Mouse (Mus musculus) embryo, embryonic 11 days (tissue): ENCODE data around the gene Gm3055.
"Not testable (repeated sequence)": the region's sequence is repeated elsewhere in the genome, so short reads cannot be mapped to it uniquely, and the experiment has no call there.

Source experiments
- DNase-seq: peaks from one replicate; pipeline ENCODE4 v3.0.0-alpha.2; 2015

Gm3055 gene

DNA sequence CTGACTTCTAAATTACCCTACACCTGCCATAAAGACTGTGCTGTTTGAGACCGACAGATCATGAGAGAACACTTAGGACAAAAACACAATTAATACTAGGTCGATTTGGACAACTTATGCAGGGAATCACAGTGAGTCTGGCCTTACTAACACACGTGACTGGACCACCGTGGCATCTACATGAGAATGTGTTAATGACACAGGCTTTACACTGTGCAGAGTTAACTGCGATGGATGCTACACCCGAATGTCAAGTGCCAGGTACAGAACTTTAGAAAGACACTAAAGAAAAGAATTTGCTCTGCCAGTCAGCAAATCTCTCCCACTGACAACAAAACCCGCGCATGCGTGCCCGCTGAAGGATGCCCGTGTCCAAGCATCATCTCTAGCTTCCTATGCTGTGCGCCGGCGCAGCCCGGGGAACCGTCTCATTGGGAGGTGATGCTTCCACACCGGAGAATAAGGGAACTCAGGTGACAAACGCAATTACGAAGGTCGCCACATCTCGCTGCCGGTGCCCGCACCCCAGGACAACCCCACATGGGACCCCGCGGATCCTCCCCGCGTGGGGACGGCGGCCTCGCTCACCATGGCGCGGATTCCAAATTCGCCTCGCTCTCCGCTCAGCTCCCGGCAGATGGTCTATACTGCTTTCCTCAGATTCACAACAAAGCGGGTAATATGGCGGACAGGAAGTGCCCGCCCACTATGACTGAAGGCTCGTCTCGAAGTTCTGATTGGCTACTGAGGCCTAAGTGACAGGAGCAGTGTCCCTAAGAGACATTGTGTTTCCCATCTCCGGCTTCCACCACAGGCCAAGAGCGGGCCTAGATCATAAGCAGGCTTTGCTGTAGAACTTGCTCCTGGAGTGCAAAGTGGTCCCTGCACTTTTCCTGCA lies at the start of gene Gm3055:
Gm3055 (minus strand) TSS at position 656 of the 898 bp plus-strand sequence.
- DNase-seq, result not testable (repeated sequence)

DNA sequence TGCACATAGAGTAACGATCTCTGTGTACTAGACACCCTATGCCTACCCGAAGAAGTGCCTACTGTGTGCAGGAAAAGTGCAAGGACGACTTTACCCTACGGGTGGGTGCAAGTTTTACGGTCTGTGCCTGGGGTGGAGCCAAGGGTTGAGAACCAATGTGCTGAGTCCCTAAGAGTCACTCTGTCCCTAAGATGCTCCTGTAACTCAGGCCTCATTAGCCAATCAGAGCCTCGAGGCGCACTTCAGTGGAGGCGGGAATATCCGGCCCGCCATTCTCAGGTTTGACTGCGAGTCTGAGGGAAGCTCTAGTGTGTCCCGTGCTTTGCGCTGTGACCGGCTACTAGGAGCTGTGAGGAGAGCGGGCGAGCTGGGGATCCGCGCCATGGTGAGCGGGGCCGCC lies 40.9 kb upstream of the Gm3055 start, which contains the start of gene Gm4767:
Gm4767 (plus strand) TSS at position 288 of the 400 bp plus-strand sequence.
- not testable (repeated sequence) for DNase-seq

DNA sequence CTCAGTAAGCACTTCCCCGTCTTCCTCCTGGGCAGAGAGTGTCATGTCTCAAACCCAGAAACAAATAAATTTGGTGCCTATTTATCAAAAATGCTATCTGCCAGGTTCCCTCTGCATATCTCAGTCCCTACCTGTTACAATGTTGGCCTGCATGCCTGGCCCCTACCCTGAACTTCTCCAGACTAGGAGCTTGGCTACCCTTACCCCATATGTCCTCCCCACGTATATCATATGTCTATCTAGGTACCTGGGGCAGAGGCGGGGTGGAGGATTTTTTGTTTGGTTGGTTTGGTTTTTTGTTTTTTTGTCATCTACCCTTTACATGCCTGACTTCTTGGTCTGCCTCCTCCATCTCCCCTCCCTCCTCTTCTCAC lies 430 bp upstream of the Gm3055 start:
- DNase-seq, result not testable (repeated sequence)

DNA sequence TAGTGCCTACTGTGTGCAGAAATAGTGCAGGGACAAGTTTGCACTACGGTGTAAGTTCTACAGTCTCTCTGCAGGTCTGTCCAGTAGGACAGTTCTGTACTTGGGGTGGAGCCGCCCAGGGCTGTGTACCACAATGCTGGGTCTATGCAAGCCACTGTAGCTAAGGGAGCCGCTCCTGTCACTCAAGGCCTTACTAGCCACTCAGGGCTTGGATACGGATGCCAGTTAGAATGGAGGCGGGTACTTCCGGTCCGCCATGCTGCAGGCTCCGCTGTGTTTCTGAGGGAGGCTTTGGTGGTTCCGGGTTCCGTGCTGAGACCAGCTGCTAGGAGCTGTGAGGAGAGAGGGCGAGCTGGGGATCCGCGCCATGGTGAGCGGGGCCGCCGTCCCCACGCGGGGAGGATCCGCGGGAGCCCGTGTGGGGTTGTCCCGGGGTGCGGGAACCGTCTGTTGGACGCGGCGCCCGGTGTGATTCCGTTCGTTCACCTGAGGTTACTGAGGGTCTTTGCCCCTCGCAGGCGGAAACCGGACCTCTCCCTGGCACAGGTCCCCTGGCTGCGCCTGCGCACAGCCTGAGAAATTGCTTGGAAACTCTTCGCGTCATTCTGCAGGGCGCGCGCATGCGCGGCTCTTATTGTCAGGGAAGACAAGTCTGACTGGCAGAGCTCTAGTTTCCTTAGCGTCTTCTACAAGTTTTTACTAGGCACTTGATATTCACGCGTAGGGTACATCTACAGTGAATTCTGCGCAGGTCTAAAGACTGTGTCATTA lies 66.2 kb downstream of the Gm3055 start, which contains the start of gene Zfp433:
Zfp433 (plus strand) TSS at position 295 of the 771 bp plus-strand sequence.
- not testable (repeated sequence) for DNase-seq
